Mouse (Mus musculus): Measurements from ENCODE around the gene Fam166a. TPM values are rescaled to one million over a fixed set of nuclear protein-coding genes. Genes with fewer than 3 reads are reported as not detected.

Fam166a gene
- polyA plus RNA-seq, 1 experiment from 2014 or later: 0.68 TPM

- H3K27me3 ChIP-seq (ENCODE audit: control insufficient read depth, insufficient read depth, low read depth, low read length): peaks cover 4% of the 10 kb centered on the region; the same call in 1 of the 2 replicates
- H3K36me3 ChIP-seq (ENCODE audit: control insufficient read depth, insufficient read depth, low read length): peaks cover 11% of the 10 kb centered on the region
- 15% methylated on average over 55 of the region's 55 CpGs for WGBS
- ATAC-seq (ENCODE audit: low read depth): peak; percentile 41
- peak overlapping the region; percentile 65 for H3K4me2 ChIP-seq (ENCODE audit: low read depth, low read length)
- peak overlapping the region; percentile 64 for H3K9ac ChIP-seq (ENCODE audit: low read length)
- peak overlapping the region; percentile 47 for H3K4me3 ChIP-seq (ENCODE audit: low read length)
- no peaks in the 10 kb centered on the region for H3K9me3 ChIP-seq (ENCODE audit: control insufficient read depth, low read length)
- peak overlapping the region; percentile 87 for H3K27ac ChIP-seq (ENCODE audit: low read length)
- H3K4me1 ChIP-seq (replicated peaks; ENCODE audit: control insufficient read depth, insufficient read depth, low read length): peaks cover 22% of the 10 kb centered on the region
Observed at GRCm38 (mm10) chr2:25195211-25196156, 23.1 kb upstream of the Fam166a start.

GRCm38 (mm10) chr2:25196172-25196954 is 22.2 kb upstream of the Fam166a start, which contains the start of gene Tor4a:
Gene Tor4a, minus strand, starts transcription at chr2:25196886.
- Histone ChIP-seq H3K4me1 (replicated peaks; ENCODE audit: control insufficient read depth, insufficient read depth, low read length) (peaks cover 22% of the 10 kb centered on the region), H3K36me3 (ENCODE audit: control insufficient read depth, insufficient read depth, low read length) (peaks cover 18% of the 10 kb centered on the region), H3K27me3 (ENCODE audit: control insufficient read depth, insufficient read depth, low read depth, low read length) (peaks cover 4% of the 10 kb centered on the region; the same call in 1 of the 2 replicates), H3K9ac (ENCODE audit: low read length) (peak within 1 kb of the TSS; percentile 64), H3K9me3 (ENCODE audit: control insufficient read depth, low read length) (no peaks in the 10 kb centered on the region), H3K4me2 (ENCODE audit: low read depth, low read length) (peak within 1 kb of the TSS; percentile 65), H3K4me3 (ENCODE audit: low read length) (peak within 1 kb of the TSS; percentile 47), H3K27ac (ENCODE audit: low read length) (peak within 1 kb of the TSS; percentile 87)
- peak; percentile 79 for ATAC-seq (ENCODE audit: low read depth)
- WGBS: 10% methylated on average over 8 of the region's 8 CpGs

- Histone ChIP-seq H3K4me3 (ENCODE audit: low read length) (no peak overlapping the region; the same call in 1 of the 2 replicates), H3K27me3 (ENCODE audit: control insufficient read depth, insufficient read depth, low read depth, low read length) (peaks cover 4% of the 10 kb centered on the region; the same call in 1 of the 2 replicates), H3K4me2 (ENCODE audit: low read depth, low read length) (peak overlapping the region; percentile 65), H3K27ac (ENCODE audit: low read length) (peak overlapping the region; percentile 87), H3K36me3 (ENCODE audit: control insufficient read depth, insufficient read depth, low read length) (peaks cover 19% of the 10 kb centered on the region), H3K4me1 (replicated peaks; ENCODE audit: control insufficient read depth, insufficient read depth, low read length) (peaks cover 22% of the 10 kb centered on the region), H3K9ac (ENCODE audit: low read length) (no peak overlapping the region), H3K9me3 (ENCODE audit: control insufficient read depth, low read length) (no peaks in the 10 kb centered on the region)
- no peak for ATAC-seq (ENCODE audit: low read depth)
- WGBS: 18% methylated on average over 2 of the region's 2 CpGs
Observed at GRCm38 (mm10) chr2:25197191-25197590, 21.4 kb upstream of the Fam166a start.

- peak overlapping the region; percentile 87; the same call in 1 of the 2 replicates for H3K27ac ChIP-seq (ENCODE audit: low read length)
- H3K27me3 ChIP-seq (ENCODE audit: control insufficient read depth, insufficient read depth, low read depth, low read length): peaks cover 4% of the 10 kb centered on the region; the same call in 1 of the 2 replicates
- H3K36me3 ChIP-seq (ENCODE audit: control insufficient read depth, insufficient read depth, low read length): peaks cover 27% of the 10 kb centered on the region
- no peak overlapping the region for H3K4me2 ChIP-seq (ENCODE audit: low read depth, low read length)
- no peaks in the 10 kb centered on the region for H3K9me3 ChIP-seq (ENCODE audit: control insufficient read depth, low read length)
- ATAC-seq (ENCODE audit: low read depth): no peak
- peaks cover 22% of the 10 kb centered on the region for H3K4me1 ChIP-seq (replicated peaks; ENCODE audit: control insufficient read depth, insufficient read depth, low read length)
- H3K4me3 ChIP-seq (ENCODE audit: low read length): no peak overlapping the region
- H3K9ac ChIP-seq (ENCODE audit: low read length): peak overlapping the region; percentile 18; the same call in 1 of the 2 replicates
Observed at GRCm38 (mm10) chr2:25197946-25198345, 20.6 kb upstream of the Fam166a start.

GRCm38 (mm10) chr2:25200631-25201030 is 17.9 kb upstream of the Fam166a start:
- no peak overlapping the region for H3K27ac ChIP-seq (ENCODE audit: low read length)
- H3K9ac ChIP-seq (ENCODE audit: low read length): no peak overlapping the region
- H3K4me2 ChIP-seq (ENCODE audit: low read depth, low read length): no peak overlapping the region
- H3K36me3 ChIP-seq (ENCODE audit: control insufficient read depth, insufficient read depth, low read length): peaks cover 43% of the 10 kb centered on the region
- no peak for ATAC-seq (ENCODE audit: low read depth)
- H3K4me1 ChIP-seq (replicated peaks; ENCODE audit: control insufficient read depth, insufficient read depth, low read length): peaks cover 4% of the 10 kb centered on the region
- no peak overlapping the region for H3K4me3 ChIP-seq (ENCODE audit: low read length)
- H3K27me3 ChIP-seq (ENCODE audit: control insufficient read depth, insufficient read depth, low read depth, low read length): no peaks in the 10 kb centered on the region
- WGBS: 82% methylated on average over 2 of the region's 2 CpGs
- no peaks in the 10 kb centered on the region for H3K9me3 ChIP-seq (ENCODE audit: control insufficient read depth, low read length)

- H3K4me1 ChIP-seq (replicated peaks; ENCODE audit: control insufficient read depth, insufficient read depth, low read length): no peaks in the 10 kb centered on the region; the same call in 1 of the 2 replicates
- H3K9ac ChIP-seq (ENCODE audit: low read length): no peak overlapping the region
- no peaks in the 10 kb centered on the region for H3K9me3 ChIP-seq (ENCODE audit: control insufficient read depth, low read length)
- no peak overlapping the region for H3K4me2 ChIP-seq (ENCODE audit: low read depth, low read length)
- H3K27ac ChIP-seq (ENCODE audit: low read length): no peak overlapping the region
- 60% methylated on average over 4 of the region's 4 CpGs for WGBS
- H3K27me3 ChIP-seq (ENCODE audit: control insufficient read depth, insufficient read depth, low read depth, low read length): no peaks in the 10 kb centered on the region
- no peak for ATAC-seq (ENCODE audit: low read depth)
- H3K36me3 ChIP-seq (ENCODE audit: control insufficient read depth, insufficient read depth, low read length): peaks cover 52% of the 10 kb centered on the region
- no peak overlapping the region for H3K4me3 ChIP-seq (ENCODE audit: low read length)
Observed at GRCm38 (mm10) chr2:25203631-25204214, 14.8 kb upstream of the Fam166a start.

- Histone ChIP-seq H3K4me2 (ENCODE audit: low read depth, low read length) (no peak overlapping the region), H3K4me3 (ENCODE audit: low read length) (no peak overlapping the region), H3K27ac (ENCODE audit: low read length) (no peak overlapping the region), H3K9me3 (ENCODE audit: control insufficient read depth, low read length) (no peaks in the 10 kb centered on the region), H3K9ac (ENCODE audit: low read length) (no peak overlapping the region), H3K36me3 (ENCODE audit: control insufficient read depth, insufficient read depth, low read length) (peaks cover 31% of the 10 kb centered on the region), H3K4me1 (replicated peaks; ENCODE audit: control insufficient read depth, insufficient read depth, low read length) (peaks cover 11% of the 10 kb centered on the region), H3K27me3 (ENCODE audit: control insufficient read depth, insufficient read depth, low read depth, low read length) (no peaks in the 10 kb centered on the region)
- no peak for ATAC-seq (ENCODE audit: low read depth)
- 96% methylated on average over 1 of the region's 1 CpGs for WGBS
Observed at GRCm38 (mm10) chr2:25207593-25207992, 11.0 kb upstream of the Fam166a start.

- Histone ChIP-seq H3K27ac (ENCODE audit: low read length) (peak overlapping the region; percentile 71), H3K27me3 (ENCODE audit: control insufficient read depth, insufficient read depth, low read depth, low read length) (no peaks in the 10 kb centered on the region), H3K9ac (ENCODE audit: low read length) (peak overlapping the region; percentile 91), H3K9me3 (ENCODE audit: control insufficient read depth, low read length) (no peaks in the 10 kb centered on the region), H3K4me3 (ENCODE audit: low read length) (peak overlapping the region; percentile 91), H3K4me2 (ENCODE audit: low read depth, low read length) (peak overlapping the region; percentile 82), H3K36me3 (ENCODE audit: control insufficient read depth, insufficient read depth, low read length) (peaks cover 12% of the 10 kb centered on the region), H3K4me1 (replicated peaks; ENCODE audit: control insufficient read depth, insufficient read depth, low read length) (peaks cover 11% of the 10 kb centered on the region)
- ATAC-seq (ENCODE audit: low read depth): peak; percentile 35
- WGBS: under 1% methylated on average over 24 of the region's 24 CpGs
Observed at GRCm38 (mm10) chr2:25210686-25211085, 7.9 kb upstream of the Fam166a start.
